ENCODE assay signal across 7 mouse cellular contexts in the genomic region with DNA sequence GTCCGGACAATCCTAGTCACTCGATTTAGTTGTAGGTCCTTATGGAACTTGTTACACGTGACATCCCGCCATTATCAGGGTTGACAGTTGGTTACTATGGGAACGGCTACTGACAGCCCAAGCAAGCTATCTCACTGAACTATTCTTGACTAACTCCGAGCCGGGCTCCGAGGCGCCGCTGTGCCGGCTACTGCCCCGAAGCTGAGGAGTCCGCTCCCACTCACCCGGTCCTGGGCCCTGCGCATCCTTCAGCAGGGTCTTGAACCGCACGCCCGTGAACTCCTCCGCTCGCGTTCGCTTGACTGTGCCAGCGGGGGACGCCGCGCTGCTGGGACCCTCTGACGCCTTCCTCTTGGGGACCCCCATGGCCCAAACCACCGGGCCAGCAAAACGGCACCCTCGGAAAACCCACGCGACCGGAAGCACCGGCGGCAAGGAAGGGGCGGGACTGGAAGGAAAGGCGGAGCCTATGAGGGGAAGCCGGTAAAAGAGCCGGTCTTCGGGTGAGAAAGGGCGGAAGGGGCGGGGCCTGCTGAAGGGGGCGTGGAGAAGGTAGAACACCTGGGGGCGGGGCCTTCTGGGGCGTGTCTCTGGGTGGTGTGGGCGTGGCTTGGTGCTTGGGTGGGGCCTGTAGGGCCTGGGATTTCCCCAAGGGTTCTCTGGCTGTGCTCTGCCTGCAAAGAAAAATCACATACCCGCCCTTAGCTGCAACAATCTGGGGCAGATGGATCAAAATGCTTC. TPM values are rescaled to one million over a fixed set of nuclear protein-coding genes. Genes with fewer than 3 reads are reported as not detected.
DNase-seq lines count a peak whose midpoint lies in the region; ATAC-seq lines count a peak whose summit lies in the region.

A gene (minus strand): TSS at position 439 of the 741 bp plus-strand sequence.

- intact Hi-C loops in gastrocnemius, postnatal 36 days (cut with DNase I) = loop anchor here (5.0 kb wide), 1 partner anchor 117 kb away; no protein-coding TSS in a partner anchor
- intact Hi-C loops in left cerebral cortex, postnatal 36 days (cut with DNase I) = no loop called here

- H3K9me3 ChIP-seq in intestine, embryonic 16.5 days (ENCODE audit: control insufficient read depth, low read length) = no peaks in the 10 kb centered on the region
- no peaks in the 10 kb centered on the region for H3K9me3 ChIP-seq in midbrain, embryonic 11.5 days (ENCODE audit: control insufficient read depth, low read length)

- H3K4me3 ChIP-seq in intestine, embryonic 16.5 days (ENCODE audit: low read length) = peak within 1 kb of the TSS; percentile 87
- peak within 1 kb of the TSS; percentile 81 for H3K4me3 ChIP-seq in midbrain, embryonic 11.5 days (ENCODE audit: low read depth, low read length)

- DNase-seq in adrenal gland, adult 2 months = peak; percentile 99
- DNase-seq in embryo, embryonic 11.5 days (ENCODE audit: low read depth, low spot score) = peak; percentile 88
- peak; percentile 99 for DNase-seq in gastrocnemius, postnatal 36 days
- DNase-seq in left cerebral cortex, postnatal 36 days (ENCODE audit: low spot score in 2 of 2) = peak; percentile 95 to 96
- DNase-seq in midbrain, embryonic 11.5 days (ENCODE audit: low spot score, missing footprints) = peak; percentile 100
- peak; percentile 95 for DNase-seq in skeletal muscle tissue, adult 2 months (ENCODE audit: low read depth, low spot score)

- peak within 1 kb of the TSS; percentile 62 for H3K27ac ChIP-seq in intestine, embryonic 16.5 days (ENCODE audit: low read length)
- H3K27ac ChIP-seq in midbrain, embryonic 11.5 days (ENCODE audit: low read depth, low read length) = no peak within 1 kb of the TSS

- ATAC-seq in intestine, embryonic 16.5 days = peak; percentile 97
- peak; percentile 96 for ATAC-seq in midbrain, embryonic 11.5 days (ENCODE audit: low FRiP score)

- no peaks in the 10 kb centered on the region for H3K36me3 ChIP-seq in intestine, embryonic 16.5 days (ENCODE audit: control insufficient read depth, insufficient read depth, low read length)
- no peaks in the 10 kb centered on the region; the same call in 1 of the 2 replicates for H3K36me3 ChIP-seq in midbrain, embryonic 11.5 days (ENCODE audit: control insufficient read depth, insufficient read depth, low read length)

- no peaks in the 10 kb centered on the region for H3K27me3 ChIP-seq in intestine, embryonic 16.5 days (replicated peaks; ENCODE audit: control insufficient read depth, insufficient read depth, low read length)
- H3K27me3 ChIP-seq in midbrain, embryonic 11.5 days (ENCODE audit: control insufficient read depth, insufficient read depth, low read length) = no peaks in the 10 kb centered on the region

- peak within 1 kb of the TSS; percentile 62 for H3K9ac ChIP-seq in intestine, embryonic 16.5 days (ENCODE audit: low read depth, low read length)
- H3K9ac ChIP-seq in midbrain, embryonic 11.5 days (ENCODE audit: low read length) = peak within 1 kb of the TSS; percentile 60

- H3K4me2 ChIP-seq in intestine, embryonic 16.5 days (ENCODE audit: low read depth, low read length) = peak within 1 kb of the TSS; percentile 62
- H3K4me2 ChIP-seq in midbrain, embryonic 11.5 days = peak within 1 kb of the TSS; percentile 80

- H3K4me1 ChIP-seq in intestine, embryonic 16.5 days (ENCODE audit: control insufficient read depth, insufficient read depth, low read length) = peaks cover 4% of the 10 kb centered on the region; the same call in 1 of the 2 replicates
- H3K4me1 ChIP-seq in midbrain, embryonic 11.5 days (ENCODE audit: control insufficient read depth, insufficient read depth, low read length) = peaks cover 6% of the 10 kb centered on the region; the same call in 1 of the 2 replicates

- WGBS in intestine, embryonic 16.5 days = under 1% methylated on average over 47 of the region's 47 CpGs
- WGBS in midbrain, embryonic 11.5 days = under 1% methylated on average over 45 of the region's 47 CpGs

RNA-seq across cellular contexts. Expression of the gene that starts here (rescaled TPM):
- total RNA-seq in adrenal gland, adult 2 months (2021) = 10 to 100 TPM; 10.3 to 17.3 TPM
- 4.5 and 4.6 TPM in 2 replicates for polyA plus RNA-seq in adrenal gland, adult 2 months (2012; rRNA removed)
- total RNA-seq in gastrocnemius, postnatal 36 days (2021) = 1 to 10 TPM; 3.9 to 5.0 TPM
- polyA plus RNA-seq in intestine, embryonic 16.5 days (2015; fragmentation: Nextera tagmentation; extraction: Ambion mirVana) = 5.6 and 6.2 TPM in 2 replicates
- 10 to 100 TPM; 19.0 to 21.0 TPM for total RNA-seq in left cerebral cortex, postnatal 36 days (2021)
- polyA plus RNA-seq in midbrain, embryonic 11.5 days (2014; fragmentation: Nextera tagmentation; extraction: Ambion mirVana) = 13.1 and 14.2 TPM in 2 replicates
